Mouse (Mus musculus): ENCODE results near the gene Tnfrsf18. TPM values are rescaled to one million over a fixed set of nuclear protein-coding genes. Genes with fewer than 3 reads are reported as not detected.

Gene Tnfrsf18
- polyA plus RNA-seq, 2 experiments = 1.9 to 4.7 TPM

DNA sequence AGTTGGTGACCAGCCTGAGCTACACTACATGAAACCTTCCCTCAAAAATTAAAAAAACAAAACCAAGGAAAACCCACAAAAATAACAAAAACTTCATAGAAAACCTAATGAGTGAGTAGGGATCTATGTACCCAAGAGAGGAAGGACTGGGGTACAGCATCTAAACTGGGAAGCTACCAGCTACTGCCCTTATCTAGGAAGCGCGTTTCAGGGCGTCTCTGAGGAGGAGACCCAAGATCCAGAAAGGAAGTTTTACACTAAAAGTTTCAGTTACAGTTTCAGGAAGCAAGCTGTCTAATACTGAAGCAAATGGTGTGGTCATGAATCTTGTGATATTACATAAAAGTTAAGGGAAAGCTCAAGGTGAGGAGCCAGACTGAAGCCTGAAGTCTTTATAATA is 23.8 kb downstream of the Tnfrsf18 start:
- Histone ChIP-seq H3K9me3 (ENCODE audit: control insufficient read depth, low read length) (no peaks in the 10 kb centered on the region), H3K4me3 (replicated peaks; ENCODE audit: low read length) (no peak overlapping the region), H3K4me1 (ENCODE audit: control insufficient read depth, insufficient read depth, low read length) (no peaks in the 10 kb centered on the region), H3K27ac (replicated peaks; ENCODE audit: low read depth, low read length) (no peak overlapping the region), H3K27me3 (ENCODE audit: control insufficient read depth, insufficient read depth, low read length) (no peaks in the 10 kb centered on the region), H3K4me2 (replicated peaks; ENCODE audit: low read depth, low read length, severe bottlenecking) (no peak overlapping the region), H3K36me3 (ENCODE audit: control insufficient read depth, insufficient read depth, low read length) (no peaks in the 10 kb centered on the region), H3K9ac (ENCODE audit: low read depth, low read length, severe bottlenecking) (no peak overlapping the region)
- DNase-seq (ENCODE audit: low spot score) (no peak), ATAC-seq (ENCODE audit: low FRiP score, low read depth) (no peak)
- WGBS = 77% methylated on average over 3 of the region's 3 CpGs
- no peak for TF ChIP-seq POLR2A (IDR thresholded peaks at IDR 0.05; ENCODE audit: borderline replicate concordance, extremely low read depth, insufficient read depth, insufficient read length)

DNA sequence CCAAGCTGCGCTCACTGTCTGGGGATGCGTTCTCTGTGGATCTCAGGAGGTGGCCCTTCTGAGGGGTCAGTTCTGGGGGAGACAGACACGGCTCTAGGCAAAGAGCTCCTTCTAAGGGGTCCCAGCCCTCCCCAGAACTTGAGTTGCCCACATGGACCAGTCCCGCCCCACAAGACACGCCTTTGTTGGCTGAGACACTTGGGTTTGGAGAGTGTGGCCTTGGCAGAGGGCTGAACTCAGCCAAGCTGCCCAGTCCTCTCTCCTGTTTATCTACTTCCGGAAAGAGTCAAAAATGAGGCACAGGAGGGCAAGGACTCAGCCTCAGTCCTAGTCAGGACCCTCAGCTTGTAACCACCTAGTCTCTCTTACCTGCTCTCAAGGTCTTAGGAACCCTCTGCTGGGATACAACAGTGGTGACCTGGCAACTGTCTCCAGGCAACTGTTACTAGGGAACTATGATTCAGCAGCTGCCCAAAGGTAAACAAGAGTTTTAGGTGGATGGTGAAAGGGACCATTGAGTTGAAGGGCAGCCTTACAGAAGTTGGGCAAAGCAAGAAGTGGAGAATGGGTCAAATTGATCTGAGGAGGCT is 24.5 kb downstream of the Tnfrsf18 start:
- DNase-seq (ENCODE audit: low spot score) = no peak
- Histone ChIP-seq H3K27ac (replicated peaks; ENCODE audit: low read depth, low read length) (no peak overlapping the region), H3K36me3 (ENCODE audit: control insufficient read depth, insufficient read depth, low read length) (no peaks in the 10 kb centered on the region), H3K4me1 (ENCODE audit: control insufficient read depth, insufficient read depth, low read length) (no peaks in the 10 kb centered on the region), H3K27me3 (ENCODE audit: control insufficient read depth, insufficient read depth, low read length) (no peaks in the 10 kb centered on the region), H3K9me3 (ENCODE audit: control insufficient read depth, low read length) (no peaks in the 10 kb centered on the region), H3K9ac (ENCODE audit: low read depth, low read length, severe bottlenecking) (no peak overlapping the region), H3K4me3 (replicated peaks; ENCODE audit: low read length) (no peak overlapping the region), H3K4me2 (replicated peaks; ENCODE audit: low read depth, low read length, severe bottlenecking) (no peak overlapping the region)
- ATAC-seq (ENCODE audit: low FRiP score, low read depth) = no peak; the same call in 1 of the 2 replicates
- no peak for TF ChIP-seq POLR2A (IDR thresholded peaks at IDR 0.05; ENCODE audit: borderline replicate concordance, extremely low read depth, insufficient read depth, insufficient read length)
- 72% methylated on average over 6 of the region's 6 CpGs for WGBS

DNA sequence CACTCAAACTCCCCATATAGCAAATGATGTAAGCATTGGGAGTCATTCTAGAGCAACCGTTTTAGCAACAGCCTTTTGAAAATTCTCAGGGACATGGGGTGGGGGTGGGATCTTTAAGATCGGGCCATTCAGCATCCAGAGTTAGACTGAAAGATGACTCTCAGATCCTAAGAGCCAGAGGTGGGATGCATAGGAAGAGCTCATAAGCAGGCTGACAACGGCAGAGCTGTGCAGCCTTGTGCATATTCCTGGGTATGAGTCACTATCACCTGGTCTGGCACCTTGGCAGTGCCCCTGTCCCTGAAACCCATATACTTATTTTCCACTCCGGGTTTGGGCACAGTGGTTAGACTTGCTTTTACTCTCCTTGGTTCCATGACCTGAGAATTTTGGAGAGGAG is 27.1 kb downstream of the Tnfrsf18 start:
- Histone ChIP-seq H3K27me3 (ENCODE audit: control insufficient read depth, insufficient read depth, low read length) (no peaks in the 10 kb centered on the region), H3K36me3 (ENCODE audit: control insufficient read depth, insufficient read depth, low read length) (no peaks in the 10 kb centered on the region), H3K27ac (replicated peaks; ENCODE audit: low read depth, low read length) (no peak overlapping the region), H3K4me3 (replicated peaks; ENCODE audit: low read length) (no peak overlapping the region), H3K9ac (ENCODE audit: low read depth, low read length, severe bottlenecking) (no peak overlapping the region), H3K4me1 (ENCODE audit: control insufficient read depth, insufficient read depth, low read length) (no peaks in the 10 kb centered on the region), H3K9me3 (ENCODE audit: control insufficient read depth, low read length) (no peaks in the 10 kb centered on the region), H3K4me2 (replicated peaks; ENCODE audit: low read depth, low read length, severe bottlenecking) (no peak overlapping the region)
- no peak for DNase-seq (ENCODE audit: low spot score)
- no peak for TF ChIP-seq POLR2A (IDR thresholded peaks at IDR 0.05; ENCODE audit: borderline replicate concordance, extremely low read depth, insufficient read depth, insufficient read length)
- ATAC-seq (ENCODE audit: low FRiP score, low read depth) = no peak
- WGBS = 76% methylated on average over 4 of the region's 4 CpGs

DNA sequence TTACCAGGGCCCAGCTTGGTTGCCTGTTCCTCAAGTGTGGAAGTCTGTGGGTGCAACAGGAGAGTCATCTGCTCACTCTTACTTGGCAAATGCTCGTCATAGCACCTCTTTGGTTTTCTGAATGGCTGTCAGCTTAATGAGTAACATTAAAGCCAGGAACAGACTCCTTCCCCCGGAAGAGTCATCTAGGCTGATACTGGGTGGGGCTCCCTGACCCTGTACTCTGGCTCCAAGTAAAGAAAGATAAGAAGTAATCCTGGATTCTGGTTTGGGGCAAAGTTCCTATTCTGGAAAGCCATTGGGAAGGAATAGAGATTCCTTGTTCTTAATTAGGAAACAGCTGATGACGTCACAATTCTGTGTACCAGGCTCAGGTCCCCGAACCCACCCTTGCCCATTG is 28.2 kb downstream of the Tnfrsf18 start:
- Histone ChIP-seq H3K4me3 (replicated peaks; ENCODE audit: low read length) (no peak overlapping the region), H3K27me3 (ENCODE audit: control insufficient read depth, insufficient read depth, low read length) (no peaks in the 10 kb centered on the region), H3K4me1 (ENCODE audit: control insufficient read depth, insufficient read depth, low read length) (no peaks in the 10 kb centered on the region), H3K4me2 (replicated peaks; ENCODE audit: low read depth, low read length, severe bottlenecking) (no peak overlapping the region), H3K36me3 (ENCODE audit: control insufficient read depth, insufficient read depth, low read length) (no peaks in the 10 kb centered on the region), H3K9ac (ENCODE audit: low read depth, low read length, severe bottlenecking) (no peak overlapping the region), H3K27ac (replicated peaks; ENCODE audit: low read depth, low read length) (no peak overlapping the region), H3K9me3 (ENCODE audit: control insufficient read depth, low read length) (no peaks in the 10 kb centered on the region)
- no peak for ATAC-seq (ENCODE audit: low FRiP score, low read depth)
- WGBS = 82% methylated on average over 4 of the region's 4 CpGs
- DNase-seq (ENCODE audit: low spot score) = no peak
- TF ChIP-seq POLR2A (IDR thresholded peaks at IDR 0.05; ENCODE audit: borderline replicate concordance, extremely low read depth, insufficient read depth, insufficient read length) = no peak

DNA sequence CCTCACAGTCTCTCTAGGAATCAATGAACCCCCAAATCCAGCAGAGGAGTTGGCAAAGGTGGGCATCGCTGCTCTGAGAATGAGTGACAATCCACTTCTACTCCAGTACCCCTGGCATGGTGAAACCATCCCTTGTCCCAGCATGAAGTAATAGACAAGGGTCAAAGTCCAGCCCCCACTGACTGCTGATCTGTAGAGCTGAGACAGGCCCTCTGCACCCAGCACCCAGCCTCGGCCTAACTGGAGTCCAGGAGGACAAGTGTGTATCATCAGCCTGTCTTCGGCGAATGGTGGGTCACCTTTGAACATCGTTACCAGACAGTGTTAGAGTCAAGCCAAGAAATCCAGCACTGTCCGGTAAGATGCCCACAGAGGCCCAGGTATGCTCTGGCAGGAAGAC is 28.6 kb downstream of the Tnfrsf18 start:
- ATAC-seq (ENCODE audit: low FRiP score, low read depth) = no peak
- Histone ChIP-seq H3K9me3 (ENCODE audit: control insufficient read depth, low read length) (no peaks in the 10 kb centered on the region), H3K27me3 (ENCODE audit: control insufficient read depth, insufficient read depth, low read length) (no peaks in the 10 kb centered on the region), H3K9ac (ENCODE audit: low read depth, low read length, severe bottlenecking) (no peak overlapping the region), H3K36me3 (ENCODE audit: control insufficient read depth, insufficient read depth, low read length) (no peaks in the 10 kb centered on the region), H3K4me3 (replicated peaks; ENCODE audit: low read length) (no peak overlapping the region), H3K4me1 (ENCODE audit: control insufficient read depth, insufficient read depth, low read length) (no peaks in the 10 kb centered on the region), H3K27ac (replicated peaks; ENCODE audit: low read depth, low read length) (no peak overlapping the region), H3K4me2 (replicated peaks; ENCODE audit: low read depth, low read length, severe bottlenecking) (no peak overlapping the region)
- 90% methylated on average over 6 of the region's 6 CpGs for WGBS
- no peak for DNase-seq (ENCODE audit: low spot score)
- no peak for TF ChIP-seq POLR2A (IDR thresholded peaks at IDR 0.05; ENCODE audit: borderline replicate concordance, extremely low read depth, insufficient read depth, insufficient read length)

DNA sequence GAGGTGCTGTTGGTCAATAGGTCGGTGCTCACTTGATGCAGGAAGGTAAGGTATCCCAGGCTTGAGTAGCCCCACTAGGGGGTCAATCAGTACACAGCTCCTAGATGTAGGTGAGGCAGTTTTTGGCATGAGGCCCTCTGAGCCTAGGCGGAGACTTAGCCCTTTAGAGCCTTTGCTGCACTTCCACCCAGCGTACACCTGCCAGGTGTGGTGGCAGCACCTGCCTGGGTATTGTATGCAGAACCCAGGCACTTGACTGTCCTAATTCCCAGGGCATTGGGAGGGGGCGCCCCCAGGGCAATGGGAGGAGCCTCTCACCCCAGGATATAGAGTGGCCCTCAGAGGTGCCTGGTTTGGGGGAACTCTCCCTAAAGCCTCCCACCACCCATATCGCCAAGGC is 29.2 kb downstream of the Tnfrsf18 start:
- Histone ChIP-seq H3K4me2 (replicated peaks; ENCODE audit: low read depth, low read length, severe bottlenecking) (no peak overlapping the region), H3K4me3 (replicated peaks; ENCODE audit: low read length) (no peak overlapping the region), H3K27me3 (ENCODE audit: control insufficient read depth, insufficient read depth, low read length) (no peaks in the 10 kb centered on the region), H3K9ac (ENCODE audit: low read depth, low read length, severe bottlenecking) (no peak overlapping the region), H3K4me1 (ENCODE audit: control insufficient read depth, insufficient read depth, low read length) (no peaks in the 10 kb centered on the region), H3K36me3 (ENCODE audit: control insufficient read depth, insufficient read depth, low read length) (no peaks in the 10 kb centered on the region), H3K27ac (replicated peaks; ENCODE audit: low read depth, low read length) (no peak overlapping the region), H3K9me3 (ENCODE audit: control insufficient read depth, low read length) (no peaks in the 10 kb centered on the region)
- TF ChIP-seq POLR2A (IDR thresholded peaks at IDR 0.05; ENCODE audit: borderline replicate concordance, extremely low read depth, insufficient read depth, insufficient read length) = no peak
- no peak for DNase-seq (ENCODE audit: low spot score)
- 84% methylated on average over 5 of the region's 5 CpGs for WGBS
- no peak for ATAC-seq (ENCODE audit: low FRiP score, low read depth)

All from limb, embryonic 14.5 days (tissue).